Mouse (Mus musculus): Measurements from ENCODE around the gene Rab17. TPM values are rescaled to one million over a fixed set of nuclear protein-coding genes. Genes with fewer than 3 reads are reported as not detected.

Gene Rab17
- polyA plus RNA-seq, 1 experiment from 2014 or later = 3.8 TPM

Other genes starting within 250 kb of the Rab17 start
- 4.0 and 5.1 TPM in 2 replicates for gene Col6a3, start 125.7 kb downstream of the Rab17 start, polyA plus RNA-seq (2015; fragmentation: Nextera tagmentation; extraction: Ambion mirVana)
- gene Mlph, start 54.6 kb downstream of the Rab17 start, polyA plus RNA-seq (2015; fragmentation: Nextera tagmentation; extraction: Ambion mirVana) = 0.07 TPM in 1 of 2 replicates, not detected in the other
- 0.50 TPM in 1 of 2 replicates, not detected in the other for gene Prlh, start 16.6 kb downstream of the Rab17 start, polyA plus RNA-seq (2015; fragmentation: Nextera tagmentation; extraction: Ambion mirVana)
- gene Lrrfip1, start 29.1 kb upstream of the Rab17 start, polyA plus RNA-seq (2015; fragmentation: Nextera tagmentation; extraction: Ambion mirVana) = 12.9 and 15.9 TPM in 2 replicates
- 1.2 and 1.8 TPM in 2 replicates for gene Rbm44, start 175.4 kb upstream of the Rab17 start, polyA plus RNA-seq (2015; fragmentation: Nextera tagmentation; extraction: Ambion mirVana)
- 4.1 and 5.3 TPM in 2 replicates for gene Ramp1, start 210.2 kb upstream of the Rab17 start, polyA plus RNA-seq (2015; fragmentation: Nextera tagmentation; extraction: Ambion mirVana)

Measured in liver, embryonic 13.5 days (tissue).